Mouse (Mus musculus): Measurements from ENCODE around the gene Nrip3.

DNA sequence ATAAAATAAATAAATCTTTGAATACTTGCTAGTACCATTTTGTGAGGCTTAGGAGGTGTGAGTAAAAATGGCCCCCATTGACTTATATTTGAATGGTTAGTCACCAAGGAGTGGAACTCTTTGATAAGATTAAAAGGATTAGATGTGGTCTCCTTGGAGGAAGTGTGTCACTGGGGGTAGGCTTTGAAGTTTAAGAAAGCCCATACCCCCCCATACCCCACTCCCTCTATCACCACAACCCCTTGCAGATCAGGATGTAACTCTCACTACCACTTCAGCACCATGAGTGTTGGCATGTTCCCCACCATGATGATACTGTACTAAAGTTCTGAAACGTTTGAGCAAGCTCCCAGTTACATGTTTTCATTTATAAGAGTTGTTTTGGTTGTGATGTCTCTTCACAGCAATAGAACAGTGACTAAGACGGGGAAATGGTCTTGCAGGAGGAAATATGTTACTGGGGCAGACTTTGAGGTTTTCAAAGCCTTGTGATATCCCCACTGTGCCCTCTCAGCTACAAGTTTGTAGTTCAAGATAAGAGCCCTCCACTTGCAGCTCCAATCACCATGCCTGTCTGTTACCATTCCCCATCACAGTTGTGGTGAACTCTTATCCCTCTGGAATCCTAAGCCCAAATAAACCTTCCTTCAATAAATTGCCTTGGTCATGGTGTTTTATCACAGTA lies 13.0 kb downstream of the Nrip3 start:
- no peak for TF ChIP-seq MAX (IDR thresholded peaks at IDR 0.05; ENCODE audit: low read length)
- no peak for TF ChIP-seq EP300 (IDR thresholded peaks at IDR 0.05; ENCODE audit: low read length)
- TF ChIP-seq ETS1 (conservative IDR thresholded peaks at IDR 0.05; ENCODE audit: low read depth, low read length): no peak
